Mouse (Mus musculus): ENCODE data around the gene Snx7. TPM values are rescaled to one million over a fixed set of nuclear protein-coding genes. Genes with fewer than 3 reads are reported as not detected.

Gene Snx7
- polyA plus RNA-seq, 1 experiment from 2014 or later, result 19.0 TPM

DNA sequence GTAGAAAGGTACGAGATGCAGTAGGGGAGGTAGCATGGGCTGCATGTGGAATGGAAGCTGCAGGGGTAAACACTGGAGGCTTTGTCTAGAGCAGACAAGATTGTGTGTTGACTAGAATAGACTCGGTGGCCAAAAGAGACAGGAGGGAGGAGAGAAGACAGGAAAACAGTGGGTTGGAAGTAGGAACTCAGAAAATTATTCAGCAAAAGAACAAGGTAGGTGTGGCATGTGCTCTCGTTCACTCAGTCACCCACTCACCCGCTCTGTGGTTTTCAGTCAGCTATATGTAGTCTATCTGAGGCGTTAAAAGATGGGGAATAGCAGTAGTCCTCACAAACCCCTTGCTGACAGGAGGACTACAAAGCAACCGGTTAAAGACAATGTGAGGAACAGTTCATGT, 63.0 kb downstream of the Snx7 start:
- WGBS, result 90% methylated on average over 6 of the region's 6 CpGs
- Histone ChIP-seq H3K36me3 (no peaks in the 10 kb centered on the region), H3K9me3 (no peaks in the 10 kb centered on the region)

DNA sequence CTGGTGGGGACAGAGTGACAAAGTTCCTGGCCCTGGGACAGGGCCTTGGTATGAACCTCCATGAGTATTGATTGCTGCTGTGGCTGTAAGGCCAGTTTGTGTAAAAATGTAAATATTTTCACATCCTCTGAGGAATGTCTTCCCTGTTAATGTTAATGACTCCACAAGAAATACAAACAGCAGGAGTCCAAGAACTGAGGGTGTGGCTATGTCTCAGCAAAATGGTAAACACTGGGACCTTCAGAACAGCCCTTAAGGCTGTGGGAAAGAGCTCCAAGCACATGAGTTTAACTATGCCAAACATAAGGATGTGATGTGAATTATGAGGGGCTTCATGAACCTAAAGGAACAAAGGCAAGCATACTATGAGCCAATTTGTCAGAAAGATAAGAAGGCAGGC, 74.2 kb downstream of the Snx7 start:
- Histone ChIP-seq H3K27ac (replicated peaks) (no peak overlapping the region), H3K9me3 (no peaks in the 10 kb centered on the region), H3K9ac (no peak overlapping the region), H3K36me3 (no peaks in the 10 kb centered on the region), H3K4me1 (replicated peaks) (no peaks in the 10 kb centered on the region), H3K27me3 (no peaks in the 10 kb centered on the region), H3K4me2 (no peak overlapping the region), H3K4me3 (no peak overlapping the region)
- no peak for ATAC-seq (ENCODE audit: low read depth)

More for the DNA sequence above, 63.0 kb downstream of the Snx7 start:
- ATAC-seq (ENCODE audit: low read depth), result no peak
- no peak overlapping the region for H3K9ac ChIP-seq
- H3K4me2 ChIP-seq, result no peak overlapping the region
- H3K27me3 ChIP-seq, result no peaks in the 10 kb centered on the region
- H3K4me1 ChIP-seq (replicated peaks), result no peaks in the 10 kb centered on the region
- no peak overlapping the region for H3K4me3 ChIP-seq
- H3K27ac ChIP-seq (replicated peaks), result no peak overlapping the region

DNA sequence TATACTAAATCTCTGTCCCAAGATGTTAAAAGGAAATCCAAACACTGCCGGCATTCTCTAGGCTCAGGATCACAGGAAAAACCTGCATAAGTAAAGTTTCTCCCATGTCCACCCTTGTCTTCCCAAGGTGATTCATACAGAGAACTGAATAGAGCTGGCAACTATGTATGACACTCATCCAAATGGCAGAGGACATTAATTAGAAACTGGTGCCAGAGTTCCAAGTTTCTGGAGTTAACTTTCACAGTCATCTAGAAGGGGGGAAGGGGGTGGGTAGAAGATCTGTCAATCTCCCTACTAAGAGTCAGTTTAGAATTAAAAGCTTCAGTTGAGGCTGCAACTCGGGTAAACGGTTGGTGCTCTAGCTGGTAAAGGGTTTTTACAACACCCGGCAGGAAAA, 76.8 kb downstream of the Snx7 start:
- H3K9me3 ChIP-seq, result no peaks in the 10 kb centered on the region
- no peaks in the 10 kb centered on the region for H3K27me3 ChIP-seq
- H3K9ac ChIP-seq, result no peak overlapping the region
- H3K27ac ChIP-seq (replicated peaks), result no peak overlapping the region
- ATAC-seq (ENCODE audit: low read depth), result no peak
- WGBS, result 82% methylated on average over 4 of the region's 4 CpGs
- H3K4me2 ChIP-seq, result no peak overlapping the region
- no peaks in the 10 kb centered on the region for H3K36me3 ChIP-seq
- H3K4me1 ChIP-seq (replicated peaks), result no peaks in the 10 kb centered on the region
- no peak overlapping the region for H3K4me3 ChIP-seq

DNA sequence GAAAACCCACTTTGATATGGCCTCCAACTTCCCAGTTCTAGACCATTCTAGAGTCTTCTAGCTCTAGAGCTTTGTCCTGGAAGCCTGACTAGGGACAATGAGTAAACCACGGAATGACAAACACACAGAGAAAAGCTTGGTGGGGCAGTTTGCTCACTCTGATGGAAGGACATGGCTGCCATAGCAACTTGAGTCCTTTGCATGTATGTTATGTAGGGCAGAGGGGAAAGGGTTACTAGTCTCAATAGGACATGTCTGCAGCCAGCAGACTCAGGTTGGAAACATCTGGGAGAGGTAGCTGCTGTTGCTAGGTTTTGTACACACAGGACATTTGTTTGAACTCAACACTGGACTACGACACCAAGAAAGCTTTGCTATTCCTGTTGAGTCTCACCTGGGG, 77.5 kb downstream of the Snx7 start:
- 84% methylated on average over 2 of the region's 2 CpGs for WGBS
- Histone ChIP-seq H3K4me2 (no peak overlapping the region), H3K27ac (replicated peaks) (no peak overlapping the region), H3K36me3 (no peaks in the 10 kb centered on the region), H3K4me3 (no peak overlapping the region), H3K4me1 (replicated peaks) (no peaks in the 10 kb centered on the region), H3K9me3 (no peaks in the 10 kb centered on the region), H3K9ac (no peak overlapping the region), H3K27me3 (no peaks in the 10 kb centered on the region)
- no peak for ATAC-seq (ENCODE audit: low read depth)

DNA sequence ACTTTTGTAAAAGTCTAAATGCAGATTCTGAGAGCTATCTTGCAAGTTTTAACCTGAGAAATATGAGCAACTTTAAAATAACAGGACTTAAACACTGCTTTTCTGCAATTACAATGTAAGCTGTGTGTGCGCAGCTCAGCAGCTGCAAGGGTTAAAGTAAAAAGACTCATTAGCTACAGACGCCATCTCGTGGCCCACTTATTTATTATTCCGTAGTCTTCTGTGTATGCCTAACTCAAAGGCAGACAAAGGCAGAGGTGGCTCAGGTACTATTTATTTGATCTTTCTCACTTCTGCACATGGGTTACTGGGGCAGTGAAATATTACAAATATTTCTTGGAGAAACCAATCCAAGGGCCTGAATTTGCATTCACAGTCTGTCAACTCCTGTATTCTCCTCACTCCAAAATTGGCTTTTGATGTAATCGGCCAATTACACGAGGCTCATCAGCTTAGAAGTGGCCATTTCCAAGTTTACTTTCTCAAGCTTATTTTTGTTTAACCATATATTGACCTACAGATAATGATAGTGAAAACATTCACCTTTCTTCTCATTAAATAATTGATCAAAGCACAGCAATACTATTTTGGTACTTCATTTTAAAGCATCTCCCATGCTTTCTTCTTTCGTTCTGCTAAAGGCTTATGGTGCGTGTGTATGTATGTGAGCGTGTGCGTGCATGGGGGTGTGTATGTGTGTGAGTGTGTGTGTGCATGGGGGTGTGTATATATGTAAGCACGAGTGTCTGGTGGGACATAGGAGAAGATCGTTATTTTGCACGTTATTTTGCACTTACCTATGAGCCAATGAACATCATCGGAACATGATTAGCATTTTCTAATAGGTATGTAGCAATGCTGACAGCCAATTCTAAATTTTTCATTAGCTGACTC, 79.7 kb downstream of the Snx7 start:
- whole genome bisulfite sequencing, result 66% methylated on average over 14 of the region's 14 CpGs
- peak; percentile 77 for ATAC-seq (ENCODE audit: low read depth)
- Histone ChIP-seq H3K4me1 (replicated peaks) (no peaks in the 10 kb centered on the region), H3K9me3 (no peaks in the 10 kb centered on the region), H3K4me2 (no peak overlapping the region), H3K27ac (replicated peaks) (no peak overlapping the region), H3K27me3 (no peaks in the 10 kb centered on the region), H3K9ac (no peak overlapping the region), H3K4me3 (no peak overlapping the region), H3K36me3 (no peaks in the 10 kb centered on the region)

DNA sequence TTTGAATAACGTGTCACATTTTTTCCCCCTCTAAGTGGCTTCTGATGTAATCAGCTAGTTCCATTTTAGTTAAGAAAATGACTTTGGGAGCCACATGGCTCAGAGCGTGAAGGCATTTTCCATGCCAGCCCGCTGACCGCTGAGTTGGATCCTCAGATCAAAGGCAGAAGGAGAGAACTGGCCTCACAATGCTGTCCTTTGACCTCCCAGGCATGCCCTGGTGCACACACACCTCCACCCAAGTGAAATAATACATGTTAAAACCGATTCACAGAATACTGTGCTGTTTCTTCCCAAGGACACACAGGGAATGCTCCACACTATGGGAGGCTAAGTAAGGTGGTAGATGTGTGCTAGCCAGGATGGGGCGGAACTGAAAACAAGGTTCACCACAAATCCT, 81.5 kb downstream of the Snx7 start:
- no peaks in the 10 kb centered on the region for H3K27me3 ChIP-seq
- WGBS, result 60% methylated on average over 6 of the region's 6 CpGs
- no peak overlapping the region for H3K9ac ChIP-seq
- no peaks in the 10 kb centered on the region for H3K36me3 ChIP-seq
- no peaks in the 10 kb centered on the region for H3K4me1 ChIP-seq (replicated peaks)
- no peak overlapping the region for H3K27ac ChIP-seq (replicated peaks)
- no peak for ATAC-seq (ENCODE audit: low read depth)
- no peak overlapping the region for H3K4me3 ChIP-seq
- H3K9me3 ChIP-seq, result no peaks in the 10 kb centered on the region
- H3K4me2 ChIP-seq, result no peak overlapping the region

DNA sequence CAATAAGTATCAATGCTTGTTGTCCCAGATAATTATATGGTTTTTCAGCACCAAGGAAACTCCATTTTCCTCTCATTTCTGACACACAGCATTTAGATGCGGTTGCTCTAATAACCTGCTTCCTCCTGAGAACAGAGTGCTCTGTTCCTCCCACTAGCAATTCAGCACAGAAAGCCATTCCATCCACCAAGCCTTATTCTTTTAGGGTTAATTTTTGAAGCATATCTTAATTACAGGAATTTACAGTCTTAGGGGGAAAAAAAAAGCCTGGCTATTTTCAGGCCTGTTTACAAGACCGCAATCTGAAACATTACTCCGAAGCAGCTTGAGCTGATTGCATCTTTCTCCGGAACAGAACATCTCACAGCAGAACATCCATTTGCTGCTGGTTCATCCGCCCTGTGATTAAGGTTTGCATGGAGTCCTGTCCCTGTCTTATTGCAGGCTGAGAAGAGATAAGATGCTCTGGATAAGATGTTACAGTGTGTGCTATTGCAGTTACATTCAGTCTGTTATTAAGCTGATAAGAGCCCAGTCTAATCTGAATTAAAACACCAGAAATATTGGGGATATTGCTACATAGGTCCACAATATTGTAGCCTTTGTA, 116.5 kb downstream of the Snx7 start:
- Histone ChIP-seq H3K4me2 (no peak overlapping the region), H3K4me1 (replicated peaks) (no peaks in the 10 kb centered on the region), H3K27ac (replicated peaks) (0 out of 2 replicates have a peak overlapping the region, but pooled peaks have one; percentile 23), H3K27me3 (no peaks in the 10 kb centered on the region), H3K9ac (no peak overlapping the region), H3K9me3 (no peaks in the 10 kb centered on the region), H3K4me3 (no peak overlapping the region), H3K36me3 (no peaks in the 10 kb centered on the region)
- no peak for ATAC-seq (ENCODE audit: low read depth)
- 79% methylated on average over 5 of the region's 5 CpGs for WGBS

DNA sequence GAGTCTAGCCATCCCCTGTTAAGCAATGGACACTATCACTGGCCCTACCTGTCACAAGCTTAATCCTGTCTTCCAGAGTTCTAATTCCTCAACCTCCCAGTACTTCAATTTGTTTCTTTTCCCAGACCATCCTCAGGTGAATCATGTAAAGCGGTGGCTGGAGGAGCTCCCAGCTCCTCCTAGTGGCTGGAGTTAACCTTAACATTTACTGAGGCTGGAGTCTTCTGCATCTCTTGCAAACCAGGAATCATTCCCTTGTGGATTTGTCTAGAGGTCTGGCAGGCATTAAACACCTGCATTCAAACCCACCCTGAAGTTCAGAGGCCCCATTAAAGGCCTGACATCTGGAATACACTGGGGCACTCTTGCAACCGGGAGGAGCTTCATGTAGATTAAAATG, 117.1 kb downstream of the Snx7 start:
- Histone ChIP-seq H3K4me1 (replicated peaks) (no peaks in the 10 kb centered on the region), H3K9ac (no peak overlapping the region), H3K27ac (replicated peaks) (no peak overlapping the region), H3K4me2 (no peak overlapping the region), H3K36me3 (no peaks in the 10 kb centered on the region), H3K9me3 (no peaks in the 10 kb centered on the region), H3K27me3 (no peaks in the 10 kb centered on the region), H3K4me3 (no peak overlapping the region)
- no peak for ATAC-seq (ENCODE audit: low read depth)
- WGBS, result 53% methylated on average over 2 of the region's 2 CpGs

DNA sequence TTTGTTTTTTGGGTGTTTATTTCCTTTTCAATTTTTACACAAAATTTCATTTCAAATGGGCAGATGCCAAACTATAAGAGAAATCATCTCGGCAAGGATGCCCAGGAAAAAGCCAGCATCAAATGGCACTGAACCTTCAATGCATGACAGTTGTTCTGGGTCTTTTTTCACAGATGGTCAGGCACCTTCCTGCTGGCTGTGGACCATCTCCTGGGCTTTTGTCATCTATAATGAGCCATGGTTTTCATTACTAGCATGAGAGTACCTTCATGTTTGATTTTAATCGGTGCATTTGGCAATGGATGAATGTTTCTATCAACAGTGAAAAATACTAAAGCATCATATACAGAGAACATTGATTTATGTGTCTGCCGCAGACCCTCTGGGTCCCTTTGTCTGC, 119.5 kb downstream of the Snx7 start:
- no peak overlapping the region for H3K4me3 ChIP-seq
- H3K27me3 ChIP-seq, result no peaks in the 10 kb centered on the region
- H3K4me2 ChIP-seq, result no peak overlapping the region
- H3K9ac ChIP-seq, result no peak overlapping the region
- H3K9me3 ChIP-seq, result no peaks in the 10 kb centered on the region
- no peaks in the 10 kb centered on the region for H3K4me1 ChIP-seq (replicated peaks)
- no peak for ATAC-seq (ENCODE audit: low read depth)
- H3K36me3 ChIP-seq, result no peaks in the 10 kb centered on the region
- no peak overlapping the region for H3K27ac ChIP-seq (replicated peaks)
- WGBS, result 87% methylated on average over 3 of the region's 3 CpGs

DNA sequence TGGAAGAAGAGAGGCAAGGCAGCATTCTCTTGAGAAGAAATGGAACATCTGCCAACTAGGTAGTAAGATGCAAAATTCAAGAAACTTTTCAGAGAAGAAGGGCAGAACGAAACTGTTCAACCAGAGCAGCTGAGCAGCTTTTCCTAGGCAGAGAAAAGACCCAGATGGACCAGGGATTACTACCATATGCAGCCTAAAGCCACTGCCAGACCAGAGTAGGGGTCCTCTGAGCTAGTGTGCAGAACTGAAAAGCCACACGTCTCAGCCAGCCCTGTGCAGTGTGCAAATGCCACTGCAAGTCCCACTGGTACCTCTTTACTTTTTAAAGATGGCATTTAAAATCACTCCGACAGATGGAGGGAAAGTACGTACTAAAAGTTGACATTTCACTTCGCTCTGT, 129.0 kb downstream of the Snx7 start:
- Histone ChIP-seq H3K9ac (no peak overlapping the region), H3K9me3 (no peaks in the 10 kb centered on the region), H3K27me3 (no peaks in the 10 kb centered on the region), H3K27ac (replicated peaks) (no peak overlapping the region), H3K4me2 (no peak overlapping the region), H3K4me1 (replicated peaks) (no peaks in the 10 kb centered on the region), H3K36me3 (no peaks in the 10 kb centered on the region), H3K4me3 (no peak overlapping the region)
- 81% methylated on average over 5 of the region's 5 CpGs for WGBS
- no peak for ATAC-seq (ENCODE audit: low read depth)

DNA sequence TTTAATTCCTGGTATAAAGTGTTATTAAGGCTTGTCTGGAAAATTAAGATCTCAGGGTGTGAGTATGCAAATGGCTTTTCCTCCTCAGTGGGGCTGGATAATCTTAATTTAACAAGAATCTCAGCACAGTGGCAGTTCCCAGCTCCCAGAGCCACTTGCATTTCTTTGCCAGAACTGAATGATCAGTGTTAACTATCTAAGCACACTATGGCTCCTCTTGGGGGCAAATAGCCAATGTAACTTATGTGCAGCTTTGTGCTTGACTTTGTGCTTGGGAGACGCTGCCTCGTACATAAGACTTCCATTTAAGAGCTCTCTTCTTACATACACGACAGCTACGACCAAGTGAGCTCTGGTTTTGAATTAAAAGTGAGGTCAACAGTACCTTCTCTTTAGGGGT, 136.1 kb downstream of the Snx7 start:
- Histone ChIP-seq H3K4me3 (no peak overlapping the region), H3K36me3 (no peaks in the 10 kb centered on the region), H3K27me3 (no peaks in the 10 kb centered on the region)

More for the DNA sequence above, 136.1 kb downstream of the Snx7 start:
- no peak overlapping the region for H3K4me2 ChIP-seq
- ATAC-seq (ENCODE audit: low read depth), result no peak
- no peaks in the 10 kb centered on the region for H3K9me3 ChIP-seq
- no peak overlapping the region for H3K27ac ChIP-seq (replicated peaks)
- no peak overlapping the region for H3K9ac ChIP-seq
- peaks cover 12% of the 10 kb centered on the region; the same call in 1 of the 2 replicates for H3K4me1 ChIP-seq (replicated peaks)
- WGBS, result 67% methylated on average over 4 of the region's 4 CpGs

All from neural tube, embryonic 13.5 days (tissue).